Mouse (Mus musculus) heart, adult 2 months (tissue): ENCODE measurements at regions not wholly inside any gene's neighbourhood (a gene's known extent, or its start where the extent isn't known, plus 50 kb on each side); places are given as distances from the start of the nearest gene placed in this dataset.

Experiments used
- DNase-seq, 2 experiments: peaks; one replicate each; pipeline ENCODE4 v3.0.0; 2021
- H3K27ac ChIP-seq: fragments of 200-600 bp; 2 replicates; pipeline ENCODE4 v1.8.1; 2022
- H3K27me3 ChIP-seq: fragments of 200-500 bp; 2 replicates; pipeline ENCODE4 v1.6.1; 2012; ENCODE audit warnings: mild to moderate bottlenecking, low read length, inconsistent platforms, mixed read lengths; ENCODE audit not compliant: control insufficient read depth, insufficient read depth
- H3K36me3 ChIP-seq: fragments of 200-500 bp; 2 replicates; pipeline ENCODE4 v1.6.1; 2012; ENCODE audit warnings: low read length, inconsistent platforms; ENCODE audit not compliant: control insufficient read depth, insufficient read depth
- H3K4me1 ChIP-seq: fragments of 200-500 bp; 2 replicates; pipeline ENCODE4 v1.6.1; 2011; ENCODE audit warnings: low read length; ENCODE audit not compliant: control insufficient read depth, insufficient read depth
- H3K4me3 ChIP-seq: fragments of 200-600 bp; 2 replicates; pipeline ENCODE4 v1.8.1; 2022
- H3K79me2 ChIP-seq: fragments of 200-500 bp; replicated peaks from 2 replicates; pipeline ENCODE4 v1.6.1; 2012; ENCODE audit warnings: mild to moderate bottlenecking, inconsistent platforms, low read length, moderate library complexity, mixed read lengths; ENCODE audit not compliant: control insufficient read depth, insufficient read depth
- H3K9ac ChIP-seq: fragments of 200-500 bp; 2 replicates; pipeline ENCODE4 v1.6.1; 2012; ENCODE audit warnings: low read depth, mild to moderate bottlenecking, control low read depth, inconsistent platforms, low read length, mixed read lengths
- CTCF ChIP-seq: fragments of 200-600 bp; IDR thresholded peaks from 2 replicates; pipeline ENCODE4 v1.8.1; 2022; ENCODE audit warnings: antibody characterized with exemption, mild to moderate bottlenecking, moderate library complexity
- EP300 ChIP-seq: fragments of 200-500 bp; IDR thresholded peaks from 2 replicates; pipeline ENCODE4 v1.6.1; 2011; ENCODE audit warnings: low read depth, low read length, control low read depth; ENCODE audit not compliant: insufficient read depth
- POLR2A ChIP-seq: fragments of 200-500 bp; IDR thresholded peaks from 2 replicates; pipeline ENCODE4 v1.6.1; 2011; ENCODE audit warnings: mild to moderate bottlenecking, low read depth, low read length, control low read depth; ENCODE audit not compliant: insufficient read depth
- WGBS: fragments of 180-500 bp; shearing (Covaris S2); methylation state at CpG from one replicate; pipeline ENCODE4 v1.1.7; 2018; 5-methylcytosine and 5-hydroxymethylcytosine counted together
- intact Hi-C: fragments of 180-260 bp; cut with DNase I; formaldehyde crosslinking; loops from one replicate; pipeline ENCODE4 v1.15.1; 2025

- Histone ChIP-seq H3K4me3 (no peak overlapping the region), H3K4me1 (no peaks in the 10 kb centered on the region), H3K27me3 (no peaks in the 10 kb centered on the region), H3K79me2 (no peaks in the 10 kb centered on the region), H3K36me3 (no peaks in the 10 kb centered on the region), H3K9ac (no peak overlapping the region), H3K27ac (no peak overlapping the region)
- intact Hi-C loops = no loop called here
- WGBS = 84% methylated on average over 8 of the region's 8 CpGs
- no peak for DNase-seq
- TF ChIP-seq POLR2A (no peak), CTCF (no peak)
Observed at GRCm38 (mm10) chr6:13523463-13524202, 84.3 kb downstream of the Tmem168 start.

- no peaks in the 10 kb centered on the region for H3K79me2 ChIP-seq
- WGBS = 68% methylated on average over 3 of the region's 3 CpGs
- H3K27me3 ChIP-seq = no peaks in the 10 kb centered on the region
- DNase-seq = no peak
- H3K9ac ChIP-seq = no peak overlapping the region
- H3K36me3 ChIP-seq = no peaks in the 10 kb centered on the region
- H3K4me3 ChIP-seq = no peak overlapping the region
- no peak overlapping the region for H3K27ac ChIP-seq
- intact Hi-C loops = no loop called here
- H3K4me1 ChIP-seq = no peaks in the 10 kb centered on the region
- TF ChIP-seq CTCF = no peak
- no peak for TF ChIP-seq EP300
- no peak for TF ChIP-seq POLR2A
Observed at GRCm38 (mm10) chr6:13514126-13514525, 93.8 kb downstream of the Tmem168 start.

- intact Hi-C loops = no loop called here
- DNase-seq = no peak
- Histone ChIP-seq H3K4me3 (no peak overlapping the region), H3K36me3 (no peaks in the 10 kb centered on the region), H3K4me1 (no peaks in the 10 kb centered on the region), H3K27ac (no peak overlapping the region), H3K79me2 (no peaks in the 10 kb centered on the region), H3K27me3 (no peaks in the 10 kb centered on the region), H3K9ac (no peak overlapping the region)
- TF ChIP-seq POLR2A (no peak), CTCF (no peak), EP300 (no peak)
- 81% methylated on average over 5 of the region's 5 CpGs for WGBS
Observed at GRCm38 (mm10) chr6:13476493-13477129, 131.3 kb downstream of the Tmem168 start.

GRCm38 (mm10) chr6:13449160-13449787 is 158.6 kb downstream of the Tmem168 start:
- 56% methylated on average over 3 of the region's 3 CpGs for WGBS
- H3K9ac ChIP-seq = no peak overlapping the region
- H3K4me3 ChIP-seq = no peak overlapping the region
- DNase-seq = no peak
- no peaks in the 10 kb centered on the region for H3K27me3 ChIP-seq
- no peak overlapping the region for H3K27ac ChIP-seq
- TF ChIP-seq CTCF = no peak
- no peak for TF ChIP-seq EP300
- TF ChIP-seq POLR2A = no peak
- no peaks in the 10 kb centered on the region for H3K4me1 ChIP-seq
- intact Hi-C loops = no loop called here
- no peaks in the 10 kb centered on the region for H3K79me2 ChIP-seq
- no peaks in the 10 kb centered on the region for H3K36me3 ChIP-seq

- H3K9ac ChIP-seq = no peak overlapping the region
- H3K4me1 ChIP-seq = no peaks in the 10 kb centered on the region
- no peak overlapping the region for H3K27ac ChIP-seq
- intact Hi-C loops = loop anchor here (5.0 kb wide), 1 partner anchor 1089 kb away; no protein-coding TSS in a partner anchor
- no peaks in the 10 kb centered on the region for H3K27me3 ChIP-seq
- no peaks in the 10 kb centered on the region for H3K36me3 ChIP-seq
- H3K79me2 ChIP-seq = no peaks in the 10 kb centered on the region
- H3K4me3 ChIP-seq = no peak overlapping the region
- TF ChIP-seq EP300 = no peak
- TF ChIP-seq POLR2A = no peak
- TF ChIP-seq CTCF = peak; percentile 64
- DNase-seq = no peak
Observed at GRCm38 (mm10) chr6:13413768-13414167, 189.0 kb upstream of the Vwde start.

GRCm38 (mm10) chr6:13413092-13413491 is 188.3 kb upstream of the Vwde start:
- TF ChIP-seq EP300 = no peak
- TF ChIP-seq POLR2A = no peak
- no peak for TF ChIP-seq CTCF
- intact Hi-C loops = loop anchor here (5.0 kb wide), 1 partner anchor 1089 kb away; no protein-coding TSS in a partner anchor
- 70% methylated on average over 3 of the region's 3 CpGs for WGBS
- H3K4me1 ChIP-seq = no peaks in the 10 kb centered on the region
- H3K36me3 ChIP-seq = no peaks in the 10 kb centered on the region
- H3K27ac ChIP-seq = no peak overlapping the region
- H3K9ac ChIP-seq = no peak overlapping the region
- H3K27me3 ChIP-seq = no peaks in the 10 kb centered on the region
- H3K79me2 ChIP-seq = no peaks in the 10 kb centered on the region
- no peak for DNase-seq
- no peak overlapping the region for H3K4me3 ChIP-seq
